Mouse (Mus musculus) cerebellum, adult 18-20 months (tissue): ENCODE results near the gene St6galnac4.

Source experiments
- DNase-seq, 2 experiments: peaks; one replicate each; pipeline ENCODE4 v3.0.0; 2021

The St6galnac4 gene

DNA sequence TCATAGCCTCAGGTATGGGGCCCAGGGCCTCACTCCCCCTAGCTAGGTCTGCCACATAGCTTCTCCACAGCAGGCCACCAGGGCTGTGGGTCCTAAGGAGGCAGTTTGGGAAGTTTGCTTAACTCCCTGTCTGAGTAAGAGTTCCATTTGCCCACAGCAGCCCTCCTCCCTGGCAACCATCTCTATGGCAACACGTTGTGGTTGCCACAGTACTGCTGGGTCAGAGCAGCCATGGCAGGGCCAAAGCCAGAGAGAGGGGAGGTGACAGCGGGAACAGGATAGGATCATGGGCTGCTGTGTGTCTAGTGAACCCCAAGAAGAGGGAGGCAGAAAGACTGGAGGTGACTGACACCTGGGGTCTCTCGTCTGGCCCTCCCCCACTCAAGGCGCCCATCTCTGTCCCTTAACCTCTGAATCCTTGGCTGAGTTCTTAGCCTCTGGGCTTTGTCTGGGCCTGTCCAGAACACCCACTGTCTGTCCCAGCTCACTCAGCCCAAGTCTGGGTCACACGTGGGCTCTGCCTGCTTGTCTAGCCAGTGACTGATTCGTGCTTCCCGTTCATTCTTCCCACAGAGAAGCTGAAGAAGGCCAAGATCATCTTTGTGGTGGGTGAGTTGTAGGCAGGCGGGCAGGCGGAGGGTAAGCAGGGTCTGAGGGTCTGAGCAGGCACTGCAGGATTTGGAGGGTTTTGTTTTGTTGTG lies 42.5 kb downstream of the St6galnac4 start:
- no peak for DNase-seq

GRCm38 (mm10) chr2:32630036-32630435 lies 43.1 kb downstream of the St6galnac4 start:
- DNase-seq = no peak

DNA sequence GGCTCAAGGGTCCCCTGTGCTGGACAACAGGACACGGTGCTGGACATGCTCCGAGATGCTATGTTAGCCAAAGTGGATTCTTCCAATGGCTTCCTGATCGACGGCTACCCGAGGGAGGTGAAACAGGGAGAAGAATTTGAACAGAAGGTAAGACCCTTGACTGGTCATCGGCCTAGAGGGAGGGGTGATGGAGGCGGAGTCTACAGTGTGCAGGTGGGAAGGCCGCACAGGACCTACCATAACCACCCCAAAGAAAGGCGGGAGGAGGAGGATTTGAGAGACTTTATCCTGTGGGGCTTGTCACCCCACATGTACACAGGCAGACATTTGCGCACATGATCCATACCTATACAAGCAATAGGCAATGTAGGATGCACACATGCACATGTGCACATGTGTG lies 44.2 kb downstream of the St6galnac4 start:
- no peak for DNase-seq

DNA sequence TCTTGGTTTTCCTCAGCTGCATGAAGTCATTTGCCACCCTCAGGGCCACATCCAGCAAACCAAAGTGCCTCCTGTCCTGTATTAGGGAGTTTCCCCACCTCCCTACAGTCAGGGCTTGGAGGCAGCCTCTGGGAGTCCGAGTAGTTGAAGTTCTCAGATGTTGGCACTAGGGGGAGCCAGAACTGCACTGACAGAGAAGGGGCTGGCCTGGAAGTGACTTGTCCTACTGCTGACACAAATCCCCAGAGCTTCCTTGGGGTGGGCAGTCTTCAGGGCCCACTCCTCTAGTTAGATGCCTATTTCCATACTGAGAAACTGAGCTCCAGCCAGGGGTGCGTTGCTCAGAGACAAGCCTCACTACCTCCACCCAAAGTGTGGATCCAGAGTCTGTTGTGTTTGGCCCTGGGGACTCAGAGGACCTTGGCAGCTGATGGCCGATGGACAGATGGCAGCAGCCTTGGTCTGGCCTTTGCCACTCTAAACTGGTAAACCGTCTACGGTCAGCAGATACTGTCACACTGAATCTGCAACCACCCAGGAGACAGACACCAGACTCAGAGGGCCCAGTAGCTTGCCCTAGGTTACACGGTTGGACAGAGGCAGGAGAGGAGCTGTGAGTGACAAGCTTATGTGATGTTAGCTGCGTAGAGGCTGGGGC lies 45.0 kb downstream of the St6galnac4 start:
- peak; percentile 83 to 84 for DNase-seq

DNA sequence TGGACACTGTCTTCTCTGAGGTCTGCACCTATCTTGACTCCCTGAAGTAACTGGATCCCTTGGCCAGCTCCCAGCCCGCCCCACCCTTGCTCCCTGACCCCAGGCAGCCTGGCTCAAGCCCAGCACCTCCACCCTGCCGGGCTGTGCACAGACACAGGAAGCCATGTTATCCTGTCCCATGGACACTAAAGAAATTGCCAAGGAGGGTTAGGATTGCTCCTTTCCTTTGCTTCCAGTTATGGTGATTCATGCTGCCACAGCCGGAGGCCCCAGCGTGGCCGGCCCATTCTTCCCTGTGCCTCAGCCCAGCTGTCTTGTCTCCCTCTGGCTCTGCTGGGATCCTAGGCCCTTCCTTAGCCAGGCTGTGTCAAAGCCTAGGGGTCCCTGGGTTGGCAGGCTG lies 46.8 kb downstream of the St6galnac4 start:
- DNase-seq = no peak

- DNase-seq = no peak
Observed at GRCm38 (mm10) chr2:32634277-32635105, 47.6 kb downstream of the St6galnac4 start.

DNA sequence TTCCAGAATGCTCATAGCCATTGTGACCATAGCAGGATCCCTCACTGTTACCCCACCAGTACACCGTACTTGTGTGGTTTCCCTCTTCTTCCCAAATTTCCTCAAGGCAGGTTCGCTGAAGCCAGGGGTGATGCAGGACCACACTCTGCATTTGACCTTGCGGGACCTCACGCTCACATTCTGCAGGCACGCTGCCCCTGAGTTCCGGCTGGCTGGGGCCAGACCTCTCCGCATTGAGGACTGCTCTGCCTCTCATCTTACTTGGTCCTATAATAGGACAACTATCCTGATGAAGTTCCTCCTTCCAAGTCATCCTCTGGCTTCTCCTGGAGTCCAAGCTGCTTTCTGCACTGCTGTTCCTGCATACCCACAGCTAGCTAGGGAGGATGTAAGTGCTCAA lies 49.7 kb downstream of the St6galnac4 start:
- DNase-seq = no peak

DNA sequence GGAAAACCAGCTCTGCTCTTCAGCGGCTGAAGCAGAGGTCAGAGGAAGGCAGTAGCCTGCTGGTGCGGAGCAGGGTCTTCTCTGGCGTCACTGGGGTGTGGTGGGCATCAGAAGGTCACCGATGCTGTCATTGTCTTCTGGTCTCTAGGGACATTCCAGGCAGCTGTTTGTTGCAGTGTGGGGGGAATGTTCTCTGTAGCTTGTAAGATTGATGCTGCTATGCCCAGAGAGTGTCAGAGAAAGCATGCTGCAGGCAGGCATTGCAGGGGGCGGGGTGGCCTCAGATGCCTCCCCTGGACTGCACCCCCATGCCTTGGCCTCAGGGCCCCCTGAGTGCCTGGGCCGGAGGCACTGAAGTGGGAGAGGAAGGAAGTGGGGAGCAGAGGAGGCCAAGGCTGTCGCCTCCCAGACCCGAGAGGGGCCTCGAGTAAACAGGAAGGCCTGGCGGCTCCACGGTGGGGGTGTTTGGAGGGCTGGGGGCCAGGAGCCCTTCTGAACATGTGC lies 50.9 kb downstream of the St6galnac4 start:
- no peak for DNase-seq

DNA sequence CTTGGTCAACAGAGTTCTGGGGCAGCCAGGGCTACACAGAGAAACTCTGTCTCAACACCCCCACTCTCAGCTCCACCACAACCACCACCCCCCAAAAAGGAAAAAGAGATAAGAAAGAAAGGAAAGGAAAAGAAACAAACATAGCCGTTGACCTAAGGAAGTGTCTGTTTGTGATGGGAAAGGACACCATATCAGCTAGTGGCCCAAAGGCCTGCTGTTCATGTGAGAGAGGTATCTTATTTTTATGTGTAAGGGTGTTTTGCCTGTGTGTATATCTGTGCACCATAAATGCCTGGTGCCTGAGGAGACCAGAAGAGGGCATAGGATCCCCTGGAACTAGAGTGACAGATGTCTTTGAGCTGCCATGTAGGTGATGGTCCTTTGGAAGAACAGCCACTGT lies 52.7 kb downstream of the St6galnac4 start:
- no peak for DNase-seq

DNA sequence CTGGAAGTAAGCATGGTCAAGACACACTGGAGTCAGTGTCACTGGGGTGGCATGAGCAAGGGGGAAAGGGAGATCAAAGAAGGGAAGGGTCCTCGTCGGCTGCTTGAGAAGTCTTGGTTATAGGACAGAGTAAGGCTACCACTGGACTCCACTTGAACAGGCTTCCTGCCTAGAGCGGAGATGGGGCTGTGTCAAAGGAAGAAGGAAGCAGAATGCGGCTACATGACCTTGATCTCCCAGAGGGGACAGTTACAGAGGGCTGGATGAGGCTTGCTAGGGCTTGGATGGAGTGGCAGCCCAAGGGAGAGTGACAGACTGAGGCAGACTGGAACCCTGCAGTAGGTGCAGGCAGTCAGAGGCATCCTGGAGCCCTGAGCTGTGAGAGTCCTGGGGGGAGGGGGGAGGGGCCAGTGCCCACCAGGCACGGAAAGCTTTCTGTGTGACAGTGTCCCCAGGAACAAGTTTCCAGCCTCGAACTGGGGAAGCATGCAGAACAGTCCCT lies 53.7 kb downstream of the St6galnac4 start:
- DNase-seq = no peak

GRCm38 (mm10) chr2:32641810-32642209 lies 54.9 kb downstream of the St6galnac4 start:
- DNase-seq = no peak

GRCm38 (mm10) chr2:32642813-32643212 lies 55.9 kb downstream of the St6galnac4 start:
- DNase-seq = no peak

DNA sequence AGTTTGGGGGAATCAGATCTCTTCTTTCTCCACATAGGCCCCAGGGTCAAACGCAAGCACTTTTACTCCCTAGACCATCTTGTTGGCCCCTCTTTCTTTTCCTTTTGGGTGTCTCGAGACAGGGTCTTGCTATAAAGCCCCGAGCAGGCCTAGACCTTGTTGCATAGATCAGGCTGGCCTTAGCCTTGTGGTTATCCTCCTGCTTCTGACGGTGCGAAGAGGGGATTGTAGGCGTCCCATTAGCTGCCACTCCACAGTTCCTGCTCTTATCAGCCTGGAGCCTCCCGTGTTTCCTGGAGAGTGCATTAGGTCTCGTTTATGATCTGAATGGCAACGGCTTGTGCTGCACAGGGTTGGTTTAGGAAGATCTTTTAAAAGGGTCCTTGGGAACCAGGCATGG lies 57.2 kb downstream of the St6galnac4 start:
- DNase-seq = no peak

DNA sequence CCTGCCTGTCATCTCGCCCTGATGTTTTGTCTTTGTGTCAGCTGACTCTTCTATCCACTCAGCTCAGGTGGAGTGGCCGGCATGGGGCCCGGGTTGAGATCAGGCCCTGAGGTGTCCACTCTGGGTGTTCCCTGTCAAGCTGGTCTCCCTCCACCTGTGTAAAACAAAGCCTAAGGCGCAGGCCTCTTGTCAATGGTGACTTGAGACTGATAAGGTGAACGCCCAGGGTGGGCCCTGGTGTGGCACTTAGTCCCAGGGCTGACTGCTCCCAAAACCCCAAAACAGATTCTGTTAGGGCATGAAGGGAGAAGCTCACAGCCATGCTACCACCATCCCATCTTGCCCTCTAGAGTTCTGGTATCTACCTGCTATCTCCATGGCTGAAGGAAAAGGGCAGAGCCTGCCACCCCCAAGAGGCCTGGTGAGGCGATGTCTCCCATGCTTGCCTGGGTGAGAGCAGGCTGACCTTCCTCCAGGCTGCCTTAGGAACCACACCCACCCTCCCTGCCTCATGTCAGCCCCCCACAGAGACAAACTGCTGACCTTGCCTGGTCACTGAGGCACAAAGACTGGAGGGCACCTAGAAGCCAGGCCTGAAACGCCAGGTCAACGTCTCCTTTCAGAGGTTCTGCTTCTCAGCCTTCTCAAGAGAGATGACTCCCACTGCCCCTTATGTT lies 58.0 kb downstream of the St6galnac4 start:
- DNase-seq = no peak

DNA sequence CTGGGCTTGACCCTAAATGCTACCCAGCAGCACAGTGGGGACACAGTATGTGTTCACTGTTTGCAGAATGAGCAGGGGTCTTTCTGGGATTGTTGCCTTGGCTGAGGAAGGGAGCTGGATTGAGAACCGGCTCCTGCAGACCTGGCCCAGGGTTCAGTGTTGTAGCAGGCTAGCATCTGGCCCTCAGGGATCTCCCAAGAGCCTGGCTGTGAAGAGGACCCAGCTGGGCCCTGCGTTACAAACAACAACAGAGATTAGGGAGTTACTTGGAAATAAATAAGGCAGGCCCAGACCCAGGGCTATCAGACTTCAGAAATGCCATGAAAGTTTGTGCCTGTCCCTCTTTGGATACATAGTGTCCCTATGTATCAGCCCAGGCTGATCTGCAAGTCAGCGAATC lies 58.8 kb downstream of the St6galnac4 start:
- DNase-seq = no peak

GRCm38 (mm10) chr2:32646379-32647056 lies 59.6 kb downstream of the St6galnac4 start, which contains the start of gene Eng:
Eng (plus strand) TSS chr2:32646595.
- no peak for DNase-seq

DNA sequence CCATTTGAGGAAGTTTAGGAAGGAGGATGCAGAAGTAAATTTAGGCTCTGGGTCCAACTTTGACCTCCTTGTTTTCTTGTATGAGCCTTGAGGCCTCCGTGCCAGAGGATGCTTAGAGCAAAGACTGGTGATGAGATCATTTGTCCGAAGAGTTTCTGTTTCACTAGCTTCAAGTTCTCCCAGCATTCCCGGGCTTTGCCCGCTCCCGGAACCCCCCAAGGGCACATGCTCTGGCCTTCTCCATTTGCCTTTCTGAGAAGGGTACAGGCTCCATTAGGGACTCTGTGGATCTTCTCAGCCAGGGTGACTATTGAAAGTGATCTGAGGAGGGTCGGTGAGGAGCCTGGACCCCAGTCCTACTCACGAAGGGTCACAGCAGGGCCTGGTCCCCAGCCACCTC lies 60.5 kb downstream of the St6galnac4 start:
- no peak for DNase-seq
